Mouse (Mus musculus) skeletal muscle tissue, adult 2 months (tissue): Measurements from ENCODE around the gene Rapgef3.

Experiments
- DNase-seq: peaks from one replicate; pipeline ENCODE4 v3.0.0-alpha.2; 2012; ENCODE audit warnings: low read depth, low spot score

Gene Rapgef3

DNA sequence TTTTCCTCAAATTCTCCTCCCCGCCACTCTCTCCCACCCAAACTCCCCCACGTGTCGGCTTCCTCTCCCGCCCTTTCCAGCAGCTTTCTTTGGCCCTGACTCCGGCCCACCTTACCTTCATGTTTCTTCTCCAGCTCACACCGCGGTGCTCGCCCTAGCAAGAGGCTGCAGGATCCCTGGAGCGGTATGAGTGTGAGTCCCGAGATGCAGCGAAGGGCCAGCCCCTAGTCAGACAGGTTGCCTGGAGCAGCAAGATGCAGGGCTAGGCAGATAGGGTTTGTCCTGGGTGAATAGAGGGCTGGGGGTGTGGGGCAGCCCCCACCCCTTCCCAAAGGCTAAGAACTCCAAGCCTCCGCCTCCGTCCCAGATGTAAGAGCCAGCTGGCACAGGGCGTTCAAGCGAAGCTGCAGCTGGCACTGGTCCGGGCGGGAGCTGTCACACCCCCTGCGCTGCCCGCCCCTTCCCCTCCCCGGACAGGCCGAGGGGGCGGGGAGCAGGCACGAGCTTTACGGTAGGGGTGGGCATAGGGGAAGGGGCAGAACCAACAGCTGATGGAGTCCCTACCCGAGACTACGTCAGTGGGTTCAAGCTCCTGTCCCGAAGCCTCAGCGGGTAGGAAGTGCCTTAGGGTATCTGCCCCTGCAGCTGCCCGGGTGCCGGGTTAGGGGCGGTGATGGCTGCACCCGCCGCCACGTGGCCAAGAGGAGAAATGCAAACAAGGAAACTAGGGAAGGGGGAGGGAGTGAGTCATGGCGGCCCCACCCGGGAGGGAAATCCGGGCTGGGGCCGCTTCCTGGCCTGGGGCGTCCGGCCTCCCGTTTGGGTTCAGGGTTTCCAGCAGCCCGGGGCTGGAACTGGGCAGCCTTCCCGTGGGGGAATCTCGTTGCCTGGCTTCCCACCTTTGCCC lies at the start of gene Rapgef3:
Gene Rapgef3, minus strand, starts transcription at position 693 of the 907 bp plus-strand sequence.
- DNase-seq: peak; percentile 74

DNA sequence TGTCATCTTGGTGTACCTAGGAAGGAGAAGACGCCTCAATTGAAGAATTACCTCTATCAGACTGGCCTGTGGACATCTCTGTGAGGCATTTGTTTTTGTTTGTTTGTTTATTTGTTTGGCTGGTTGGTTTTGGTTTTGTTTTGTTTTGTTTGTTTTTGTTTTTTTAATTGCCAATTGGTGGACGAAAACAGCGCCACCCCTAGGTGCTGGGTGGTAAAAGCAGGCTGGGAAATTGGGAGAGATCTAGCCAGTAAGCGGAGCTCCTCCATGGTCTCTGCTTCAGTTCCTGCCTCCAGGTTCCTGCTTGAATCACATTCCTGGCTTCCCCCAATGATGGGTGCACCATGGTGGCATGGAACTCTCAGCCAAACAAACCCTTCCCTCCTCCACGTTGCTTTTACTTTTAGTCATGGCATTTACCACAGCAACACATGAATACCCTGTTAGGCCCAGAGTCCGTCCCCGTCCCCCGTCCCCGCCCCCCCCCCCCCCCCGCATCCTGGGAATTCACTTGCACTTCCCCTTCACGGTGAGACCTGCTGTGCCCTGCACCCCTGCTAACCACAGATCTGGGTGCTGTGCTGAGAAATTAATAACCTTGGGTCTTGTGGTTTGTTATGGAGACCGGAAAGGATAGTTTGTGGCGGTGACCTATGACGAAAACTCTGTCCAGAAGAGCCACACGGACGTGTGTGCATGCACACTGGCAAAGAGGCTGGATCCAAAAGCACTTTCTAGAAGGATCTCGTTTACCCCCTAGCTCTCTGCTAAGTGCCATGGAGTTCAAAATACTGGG lies 48.6 kb upstream of the Rapgef3 start:
- no peak for DNase-seq

DNA sequence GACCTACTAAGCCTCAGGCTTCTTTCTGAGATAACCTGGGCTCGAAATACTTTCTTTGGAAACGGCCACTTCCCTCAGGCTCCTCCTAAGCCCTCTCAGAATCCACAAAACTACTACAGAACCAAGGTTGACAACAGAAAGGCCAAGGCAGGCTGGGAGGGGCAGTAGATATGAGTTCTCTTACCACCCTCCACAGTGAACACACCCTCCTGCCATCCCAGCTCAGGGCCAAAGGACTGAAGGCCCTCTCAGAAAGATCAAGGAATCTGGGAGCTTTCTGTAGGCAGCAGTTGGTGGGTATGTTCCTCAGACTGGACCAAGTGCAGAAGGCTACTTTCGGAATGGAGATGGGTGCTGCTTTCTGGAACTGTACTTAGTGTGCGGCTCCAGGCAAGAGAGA lies 47.5 kb upstream of the Rapgef3 start:
- no peak for DNase-seq

- DNase-seq: no peak
Measured at GRCm38 (mm10) chr15:97814703-97815102, 46.9 kb upstream of the Rapgef3 start.

DNA sequence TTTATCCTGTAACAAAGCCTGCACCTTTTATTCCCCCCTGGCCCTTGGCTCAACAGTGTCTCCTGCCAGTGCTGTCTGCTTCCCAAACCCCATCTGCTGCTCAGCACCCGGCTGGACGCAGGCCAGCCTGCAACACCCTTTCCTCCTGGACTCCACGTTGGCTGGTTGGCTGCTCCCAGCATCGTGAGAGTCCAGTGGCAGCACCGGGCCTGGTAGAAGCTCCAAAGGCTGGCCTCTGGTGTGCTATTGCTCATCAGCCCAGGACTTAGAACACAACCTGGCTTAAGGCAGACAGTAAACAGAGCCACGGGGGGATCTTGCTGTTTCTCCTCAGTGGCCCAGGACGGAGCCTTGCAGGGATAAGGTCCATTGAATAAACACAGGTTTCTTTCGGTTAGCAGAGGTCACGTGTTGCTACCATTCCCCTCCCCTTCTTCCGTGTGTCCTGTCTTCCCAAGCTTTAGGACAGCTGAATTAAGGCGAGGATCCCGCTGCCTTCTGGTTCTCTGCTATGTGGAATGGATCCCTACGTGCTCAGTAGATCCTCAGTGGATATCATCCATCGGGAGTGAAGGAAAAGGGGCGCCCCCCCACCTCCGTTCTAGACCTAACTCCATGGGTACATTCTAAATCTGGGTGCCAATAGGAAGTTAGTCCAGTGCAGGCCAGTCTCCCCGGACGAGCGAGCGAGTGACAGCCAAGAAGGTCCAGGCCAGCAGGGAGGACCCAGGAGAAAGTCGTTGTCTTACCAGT lies 45.9 kb upstream of the Rapgef3 start:
- DNase-seq: no peak

DNA sequence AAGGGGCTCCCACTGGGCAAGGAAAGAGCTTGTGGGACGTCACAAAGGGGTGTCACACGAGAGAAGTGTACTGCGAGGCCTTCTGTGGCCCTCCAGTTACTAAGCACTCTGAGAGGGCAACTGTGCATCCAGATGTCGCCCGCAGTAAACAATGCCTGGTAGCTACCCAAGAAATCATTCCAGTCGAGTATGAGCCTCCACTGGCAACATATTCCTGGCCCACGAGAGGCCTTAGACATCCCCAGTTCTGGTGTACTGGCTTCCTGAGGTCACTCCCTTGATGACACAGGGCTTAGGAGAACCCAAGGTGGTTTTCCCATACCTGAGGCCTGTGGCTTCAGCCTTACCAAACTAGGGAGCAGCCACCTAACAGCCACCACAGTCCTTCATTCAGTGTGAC lies 45.1 kb upstream of the Rapgef3 start:
- no peak for DNase-seq

DNA sequence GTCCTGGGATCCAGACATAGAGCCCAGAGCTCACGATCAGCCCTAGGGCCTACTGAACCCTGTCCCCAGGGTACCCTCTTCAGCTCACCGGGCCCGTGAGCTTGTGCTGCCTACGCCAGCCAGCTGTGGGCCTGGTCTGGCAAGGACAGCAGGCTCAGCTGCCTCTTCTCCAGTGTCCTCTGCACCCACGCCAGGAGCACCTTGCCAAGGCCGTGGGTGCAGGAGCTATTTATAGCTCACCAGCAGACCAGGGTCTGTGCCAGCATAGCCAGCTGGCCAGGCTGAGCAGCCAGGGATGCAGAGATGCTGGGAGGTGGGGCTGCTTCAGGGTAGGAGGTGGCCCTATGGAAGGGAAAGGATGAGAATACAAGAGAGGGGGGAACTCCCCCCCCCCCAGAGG lies 44.4 kb upstream of the Rapgef3 start:
- peak; percentile 97 for DNase-seq

DNA sequence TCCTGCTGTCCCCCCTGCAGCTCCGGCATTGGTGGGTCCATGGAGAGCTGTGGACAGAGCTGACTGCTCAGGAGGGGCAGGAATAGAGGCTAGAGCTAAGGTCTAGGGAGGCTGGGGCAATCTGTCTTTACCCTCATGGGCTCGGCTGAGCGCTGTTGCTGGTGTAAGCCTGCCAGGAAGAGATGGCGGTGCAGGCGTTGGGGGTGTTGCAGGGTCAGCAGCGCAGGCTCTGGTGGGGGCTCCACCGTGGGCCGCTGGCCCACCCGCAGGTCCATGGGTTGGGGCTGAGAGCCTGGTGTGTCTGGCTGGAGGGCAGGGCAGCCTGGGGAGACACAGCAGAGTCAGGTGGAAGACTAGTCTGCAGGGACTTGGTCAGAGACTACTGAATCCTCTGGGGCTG lies 43.5 kb upstream of the Rapgef3 start:
- no peak for DNase-seq

DNA sequence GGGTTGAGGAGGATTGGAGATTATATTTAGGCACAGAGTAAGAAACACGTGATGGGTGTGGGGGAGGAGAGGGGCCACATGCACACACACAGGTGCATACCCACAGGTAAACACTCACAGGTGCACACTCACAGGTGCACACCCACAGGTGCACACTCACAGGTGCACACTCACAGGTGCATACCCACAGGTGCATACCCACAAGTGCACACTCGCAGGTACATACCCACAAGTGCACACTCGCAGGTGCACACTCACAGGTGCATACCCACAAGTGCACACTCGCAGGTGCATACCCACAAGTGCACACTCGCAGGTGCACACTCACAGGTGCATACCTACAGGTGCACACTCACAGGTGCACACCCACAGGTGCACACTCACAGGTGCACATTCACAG lies 42.6 kb upstream of the Rapgef3 start:
- DNase-seq: no peak

DNA sequence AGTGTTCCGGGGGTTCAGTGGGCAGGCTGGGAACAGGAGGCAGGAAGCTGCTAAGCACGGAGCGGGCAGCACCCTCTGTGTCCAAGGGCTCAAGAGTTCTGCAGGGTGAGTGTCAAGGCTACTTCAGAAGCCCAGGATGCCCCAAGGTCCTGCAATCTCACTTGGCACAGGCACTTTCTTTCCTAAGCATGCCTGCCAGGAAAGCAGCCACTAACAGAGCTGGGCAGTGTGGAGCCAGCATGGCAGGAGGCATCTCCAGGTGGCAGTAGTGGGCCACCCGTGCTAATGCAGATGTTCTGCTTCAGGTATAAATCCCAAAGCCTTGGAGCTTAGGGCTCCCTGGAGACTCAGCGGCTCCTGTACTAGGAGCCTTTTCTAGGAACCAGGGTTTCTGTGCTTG lies 42.2 kb upstream of the Rapgef3 start:
- no peak for DNase-seq

- no peak for DNase-seq
Measured at GRCm38 (mm10) chr15:97809206-97809605, 41.4 kb upstream of the Rapgef3 start.

DNA sequence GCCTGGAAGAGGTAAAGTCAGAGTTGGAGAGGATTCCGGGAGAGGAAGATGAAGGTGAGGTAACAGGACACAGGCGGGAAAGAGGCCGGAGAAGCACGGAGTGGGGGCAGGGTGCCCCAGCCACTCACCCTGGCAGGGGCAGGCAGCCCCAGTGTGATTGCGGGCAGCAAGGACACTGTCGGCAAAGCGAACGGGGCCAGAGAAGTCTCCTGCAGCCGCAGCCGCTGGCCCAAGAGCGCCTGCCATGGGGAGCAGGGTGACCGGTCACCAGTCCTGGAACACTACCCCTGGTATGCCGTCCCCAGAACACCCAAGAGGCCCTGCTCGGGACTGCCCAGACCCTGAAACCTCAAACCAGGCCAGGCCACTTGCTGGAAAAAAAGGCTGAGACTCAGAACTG lies 40.8 kb upstream of the Rapgef3 start:
- no peak for DNase-seq

GRCm38 (mm10) chr15:97807867-97808266 lies 40.1 kb upstream of the Rapgef3 start:
- DNase-seq: no peak

DNA sequence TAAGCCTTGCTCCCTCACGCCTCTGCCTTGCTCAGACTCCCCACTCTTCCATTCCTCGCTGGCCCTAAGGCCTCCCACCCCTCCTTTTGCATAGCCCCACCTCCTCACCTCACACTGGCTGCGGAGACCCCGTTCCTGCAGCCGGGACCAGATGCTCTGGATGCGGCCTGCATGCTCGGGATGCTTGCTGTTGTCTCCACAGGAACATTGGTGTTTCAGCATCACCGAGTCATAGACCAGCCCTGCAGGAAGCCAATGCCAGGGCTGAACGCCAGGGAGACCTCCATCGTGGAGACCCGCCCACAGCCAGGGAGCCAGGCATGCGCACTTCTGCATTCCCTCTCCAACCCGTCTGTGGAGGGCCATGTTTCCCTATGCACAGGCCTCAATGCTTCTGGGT lies 34.8 kb upstream of the Rapgef3 start:
- DNase-seq: no peak

DNA sequence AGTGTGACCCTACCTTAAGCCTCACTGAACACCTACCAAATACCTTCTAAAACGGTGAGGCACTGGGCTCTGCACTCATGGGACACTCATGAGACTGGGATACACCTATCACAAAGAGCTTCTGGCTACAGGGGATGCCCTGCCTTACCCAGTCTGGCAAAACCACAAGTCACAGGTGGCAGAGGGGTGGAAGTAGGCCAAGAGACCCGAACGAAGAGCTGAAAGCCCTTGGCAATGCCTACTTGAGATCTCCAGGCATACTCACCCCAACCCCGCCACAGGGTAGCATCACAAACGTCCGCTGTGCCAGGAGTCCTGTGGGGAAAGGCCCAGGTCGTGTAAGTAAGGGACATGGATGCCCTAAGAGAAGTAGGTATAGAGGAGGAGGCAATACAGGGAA lies 34.0 kb upstream of the Rapgef3 start:
- no peak for DNase-seq

- DNase-seq: no peak
Measured at GRCm38 (mm10) chr15:97800853-97801252, 33.1 kb upstream of the Rapgef3 start.

- no peak for DNase-seq
Measured at GRCm38 (mm10) chr15:97799446-97799845, 31.7 kb upstream of the Rapgef3 start.

DNA sequence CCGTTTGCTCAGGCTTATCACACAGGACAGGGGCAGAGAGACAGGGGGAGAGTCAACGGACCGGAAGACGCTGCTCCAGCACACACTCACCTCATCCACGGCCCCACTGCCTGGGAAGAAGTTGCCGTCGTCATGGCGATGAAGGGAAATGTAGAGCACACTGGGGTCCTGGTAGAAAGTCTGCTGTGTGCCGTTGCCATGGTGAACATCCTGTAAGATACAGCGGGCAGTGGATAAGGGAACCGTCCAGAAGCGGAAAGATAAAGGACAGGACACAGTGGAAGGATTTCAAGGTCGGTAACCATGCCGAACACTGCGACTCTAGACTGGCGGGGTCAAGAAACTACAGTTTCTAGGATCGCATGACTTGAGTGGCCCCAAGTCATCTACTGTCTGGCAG lies 30.4 kb upstream of the Rapgef3 start:
- no peak for DNase-seq

DNA sequence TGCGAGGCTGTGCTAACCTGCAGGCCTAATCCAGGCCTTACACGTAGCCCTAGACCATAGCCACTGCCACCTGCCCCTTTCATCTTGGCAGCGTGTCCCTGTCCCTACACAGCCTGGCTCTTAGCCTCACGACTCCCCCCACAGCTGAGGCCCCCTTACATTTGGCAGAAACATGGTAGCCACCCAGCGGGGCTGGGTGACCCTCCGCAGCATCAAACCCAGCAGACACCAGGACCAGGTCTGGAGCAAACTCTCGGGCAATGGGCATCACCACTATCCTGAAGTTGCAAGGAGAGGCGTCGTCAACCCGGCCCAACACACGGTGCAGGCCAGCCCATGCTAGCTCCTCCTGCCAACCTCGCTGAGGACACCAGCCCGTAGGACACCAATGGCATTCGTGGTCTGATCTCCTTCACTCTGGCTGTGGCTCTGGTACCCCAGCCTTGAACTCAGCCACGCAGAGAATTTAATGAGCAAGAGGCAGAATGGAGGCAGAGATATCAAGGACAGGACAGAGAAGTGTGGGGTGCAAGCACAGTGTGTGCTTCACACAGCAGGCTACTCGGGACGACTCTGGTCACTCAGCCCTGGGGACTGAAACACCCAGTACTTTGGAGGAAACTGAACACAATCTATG lies 29.0 kb upstream of the Rapgef3 start:
- DNase-seq: no peak

- no peak for DNase-seq
Measured at GRCm38 (mm10) chr15:97795559-97796235, 27.9 kb upstream of the Rapgef3 start.

DNA sequence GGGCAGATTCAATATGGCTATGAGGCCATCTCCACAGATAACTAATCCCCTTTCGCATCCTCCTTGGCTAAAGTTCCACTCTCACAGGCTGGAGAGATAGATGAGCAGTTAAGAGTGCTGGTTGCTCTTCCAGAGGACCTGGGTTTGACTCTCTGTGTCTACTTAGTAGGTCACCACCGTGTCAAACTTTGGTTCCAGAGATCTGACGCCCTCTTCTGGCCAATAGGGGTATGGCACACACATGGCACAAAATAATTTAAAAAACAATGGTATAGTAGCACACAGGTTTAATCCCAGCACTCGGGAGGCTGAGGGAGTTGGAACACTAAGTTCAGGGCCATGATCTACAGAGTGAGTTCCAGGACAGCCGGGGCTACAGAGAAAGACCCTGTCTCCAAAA lies 26.5 kb upstream of the Rapgef3 start:
- DNase-seq: no peak
